Mouse (Mus musculus) heart, postnatal 0 days (tissue): Measurements from ENCODE around the gene Zdhhc21.

ENCODE experiments used
- CTCF ChIP-seq: IDR thresholded peaks from 2 replicates; pipeline ENCODE4 v1.5.1; 2016; ENCODE audit warnings: antibody characterized with exemption, control low read depth, low read depth
- EP300 ChIP-seq: IDR thresholded peaks from 2 replicates; pipeline ENCODE4 v1.6.1; 2016; ENCODE audit warnings: antibody characterized with exemption, low read depth

DNA sequence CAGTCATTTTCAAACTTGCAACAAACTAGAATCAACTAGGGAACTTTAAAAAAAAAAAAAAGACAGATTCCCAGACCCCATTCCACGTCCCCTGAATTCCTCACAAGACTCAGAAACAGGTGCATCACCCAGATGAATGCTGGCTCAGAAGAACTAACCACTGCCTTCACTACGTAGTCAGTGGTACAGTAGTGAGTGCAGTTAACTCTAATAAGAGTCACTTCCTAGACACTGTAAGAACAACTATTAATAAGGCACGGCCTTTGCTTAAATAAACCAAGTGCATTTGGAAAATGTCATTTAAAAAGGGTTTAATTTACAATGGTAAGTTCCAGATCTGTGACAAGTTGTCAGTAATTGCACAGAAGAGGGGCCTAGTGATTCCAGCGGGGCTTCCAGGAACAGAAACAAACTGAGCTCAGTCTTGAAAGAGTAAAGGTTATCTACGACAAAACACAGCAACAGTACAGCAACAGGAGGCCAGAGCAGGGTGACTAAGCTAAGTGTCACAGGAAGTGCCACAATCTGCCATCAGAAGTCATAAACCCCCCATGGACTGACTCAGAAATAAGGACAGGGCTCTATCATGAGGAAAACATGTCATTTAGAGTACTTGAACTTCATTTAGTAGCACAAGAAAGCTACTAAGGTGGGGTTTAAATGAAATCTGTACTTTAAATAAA lies 11.1 kb downstream of the Zdhhc21 start:
- no peak for TF ChIP-seq EP300
- no peak for TF ChIP-seq CTCF
